Mouse (Mus musculus): Measurements from ENCODE around the gene Hacd2. TPM values are rescaled to one million over a fixed set of nuclear protein-coding genes. Genes with fewer than 3 reads are reported as not detected.

The Hacd2 gene
- polyA plus RNA-seq, 1 experiment from 2014 or later = 25.2 TPM

DNA sequence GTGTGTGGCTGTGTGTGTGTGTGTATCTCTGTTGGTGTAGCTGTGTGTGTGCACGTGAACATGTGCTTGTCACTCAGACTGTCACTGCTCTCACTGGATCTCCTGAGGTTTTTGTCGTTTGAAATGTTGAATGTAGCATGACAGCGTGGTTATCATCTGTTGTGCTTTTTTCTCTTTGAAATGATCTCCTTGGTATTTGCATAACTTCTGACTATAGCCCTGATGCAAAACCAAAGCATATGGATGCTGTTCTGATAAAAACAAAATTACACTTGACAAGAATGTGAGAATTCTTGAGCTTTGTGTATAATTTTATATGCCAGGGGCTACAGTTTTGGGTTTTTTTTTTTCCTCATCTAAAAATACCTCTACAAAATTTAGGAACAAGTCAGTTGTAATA is 23.2 kb upstream of the Hacd2 start:
- H3K4me3 ChIP-seq (ENCODE audit: low read depth, low read length) = no peak overlapping the region
- no peaks in the 10 kb centered on the region for H3K27me3 ChIP-seq (ENCODE audit: control insufficient read depth, insufficient read depth, low read length)
- no peaks in the 10 kb centered on the region for H3K36me3 ChIP-seq (replicated peaks; ENCODE audit: control insufficient read depth, insufficient read depth, low read depth, low read length)
- H3K4me1 ChIP-seq (ENCODE audit: control insufficient read depth, insufficient read depth, low read length) = no peaks in the 10 kb centered on the region; the same call in 1 of the 2 replicates
- DNase-seq (ENCODE audit: low spot score) (no peak), ATAC-seq (replicated peaks; ENCODE audit: insufficient number of reproducible peaks, low FRiP score, low TSS enrichment, low read depth) (no peak)
- H3K4me2 ChIP-seq (ENCODE audit: low read depth, low read length) = no peak overlapping the region
- H3K9ac ChIP-seq (replicated peaks; ENCODE audit: low read length) = no peak overlapping the region
- no peak overlapping the region for H3K27ac ChIP-seq (replicated peaks; ENCODE audit: low read depth, low read length)
- WGBS = 81% methylated on average over 3 of the region's 3 CpGs
- H3K9me3 ChIP-seq (replicated peaks; ENCODE audit: control insufficient read depth, low read length) = no peaks in the 10 kb centered on the region

DNA sequence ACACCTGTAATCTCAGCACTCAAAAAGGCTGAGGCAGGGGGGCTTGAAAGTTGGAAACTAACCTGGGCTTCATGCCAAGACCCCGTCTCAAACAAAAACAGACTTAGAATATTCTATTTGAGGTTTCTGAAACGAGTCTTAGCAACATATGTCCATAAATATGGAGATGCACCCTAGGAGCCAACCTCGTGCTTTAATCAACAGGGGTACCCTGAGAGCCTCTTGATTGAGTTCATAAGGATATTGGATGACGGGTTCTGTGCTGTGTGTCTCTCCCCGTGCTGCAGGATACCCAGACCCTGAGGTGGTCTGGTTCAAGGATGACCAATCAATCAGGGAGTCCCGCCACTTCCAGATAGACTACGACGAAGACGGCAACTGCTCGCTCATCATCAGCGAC is 22.2 kb upstream of the Hacd2 start:
- ATAC-seq (replicated peaks; ENCODE audit: insufficient number of reproducible peaks, low FRiP score, low TSS enrichment, low read depth) = no peak
- Histone ChIP-seq H3K36me3 (replicated peaks; ENCODE audit: control insufficient read depth, insufficient read depth, low read depth, low read length) (no peaks in the 10 kb centered on the region), H3K27ac (replicated peaks; ENCODE audit: low read depth, low read length) (no peak overlapping the region), H3K9ac (replicated peaks; ENCODE audit: low read length) (no peak overlapping the region), H3K4me3 (ENCODE audit: low read depth, low read length) (no peak overlapping the region), H3K4me2 (ENCODE audit: low read depth, low read length) (no peak overlapping the region), H3K9me3 (replicated peaks; ENCODE audit: control insufficient read depth, low read length) (no peaks in the 10 kb centered on the region), H3K27me3 (ENCODE audit: control insufficient read depth, insufficient read depth, low read length) (no peaks in the 10 kb centered on the region), H3K4me1 (ENCODE audit: control insufficient read depth, insufficient read depth, low read length) (no peaks in the 10 kb centered on the region; the same call in 1 of the 2 replicates)
- DNase-seq (ENCODE audit: low spot score) = no peak
- WGBS = 42% methylated on average over 11 of the region's 11 CpGs

GRCm38 (mm10) chr16:35000923-35001560 is 21.2 kb upstream of the Hacd2 start:
- H3K9me3 ChIP-seq (replicated peaks; ENCODE audit: control insufficient read depth, low read length) = no peaks in the 10 kb centered on the region
- no peaks in the 10 kb centered on the region for H3K36me3 ChIP-seq (replicated peaks; ENCODE audit: control insufficient read depth, insufficient read depth, low read depth, low read length)
- no peak overlapping the region for H3K9ac ChIP-seq (replicated peaks; ENCODE audit: low read length)
- H3K4me1 ChIP-seq (ENCODE audit: control insufficient read depth, insufficient read depth, low read length) = no peaks in the 10 kb centered on the region; the same call in 1 of the 2 replicates
- H3K27me3 ChIP-seq (ENCODE audit: control insufficient read depth, insufficient read depth, low read length) = no peaks in the 10 kb centered on the region
- DNase-seq (ENCODE audit: low spot score) = peak; percentile 33
- WGBS = 11% methylated on average over 10 of the region's 10 CpGs
- ATAC-seq (replicated peaks; ENCODE audit: insufficient number of reproducible peaks, low FRiP score, low TSS enrichment, low read depth) = no peak
- H3K27ac ChIP-seq (replicated peaks; ENCODE audit: low read depth, low read length) = no peak overlapping the region
- H3K4me3 ChIP-seq (ENCODE audit: low read depth, low read length) = no peak overlapping the region
- peak overlapping the region; percentile 25 for H3K4me2 ChIP-seq (ENCODE audit: low read depth, low read length)

GRCm38 (mm10) chr16:35004356-35004755 is 17.9 kb upstream of the Hacd2 start:
- WGBS = 70% methylated on average over 5 of the region's 5 CpGs
- DNase-seq (ENCODE audit: low spot score) (no peak), ATAC-seq (replicated peaks; ENCODE audit: insufficient number of reproducible peaks, low FRiP score, low TSS enrichment, low read depth) (no peak)
- no peaks in the 10 kb centered on the region; the same call in 1 of the 2 replicates for H3K4me1 ChIP-seq (ENCODE audit: control insufficient read depth, insufficient read depth, low read length)
- no peak overlapping the region for H3K9ac ChIP-seq (replicated peaks; ENCODE audit: low read length)
- H3K4me3 ChIP-seq (ENCODE audit: low read depth, low read length) = no peak overlapping the region
- no peaks in the 10 kb centered on the region for H3K9me3 ChIP-seq (replicated peaks; ENCODE audit: control insufficient read depth, low read length)
- H3K4me2 ChIP-seq (ENCODE audit: low read depth, low read length) = no peak overlapping the region
- H3K27ac ChIP-seq (replicated peaks; ENCODE audit: low read depth, low read length) = no peak overlapping the region
- H3K27me3 ChIP-seq (ENCODE audit: control insufficient read depth, insufficient read depth, low read length) = no peaks in the 10 kb centered on the region
- no peaks in the 10 kb centered on the region for H3K36me3 ChIP-seq (replicated peaks; ENCODE audit: control insufficient read depth, insufficient read depth, low read depth, low read length)

GRCm38 (mm10) chr16:35004756-35005155 is 17.5 kb upstream of the Hacd2 start:
- WGBS = 88% methylated on average over 2 of the region's 2 CpGs
- no peaks in the 10 kb centered on the region; the same call in 1 of the 2 replicates for H3K4me1 ChIP-seq (ENCODE audit: control insufficient read depth, insufficient read depth, low read length)
- ATAC-seq (replicated peaks; ENCODE audit: insufficient number of reproducible peaks, low FRiP score, low TSS enrichment, low read depth) (no peak), DNase-seq (ENCODE audit: low spot score) (no peak)
- H3K9ac ChIP-seq (replicated peaks; ENCODE audit: low read length) = no peak overlapping the region
- H3K4me2 ChIP-seq (ENCODE audit: low read depth, low read length) = no peak overlapping the region
- no peaks in the 10 kb centered on the region for H3K9me3 ChIP-seq (replicated peaks; ENCODE audit: control insufficient read depth, low read length)
- no peaks in the 10 kb centered on the region for H3K27me3 ChIP-seq (ENCODE audit: control insufficient read depth, insufficient read depth, low read length)
- no peak overlapping the region for H3K4me3 ChIP-seq (ENCODE audit: low read depth, low read length)
- no peak overlapping the region for H3K27ac ChIP-seq (replicated peaks; ENCODE audit: low read depth, low read length)
- H3K36me3 ChIP-seq (replicated peaks; ENCODE audit: control insufficient read depth, insufficient read depth, low read depth, low read length) = no peaks in the 10 kb centered on the region

GRCm38 (mm10) chr16:35006251-35006650 is 16.0 kb upstream of the Hacd2 start:
- no peak overlapping the region for H3K9ac ChIP-seq (replicated peaks; ENCODE audit: low read length)
- H3K36me3 ChIP-seq (replicated peaks; ENCODE audit: control insufficient read depth, insufficient read depth, low read depth, low read length) = no peaks in the 10 kb centered on the region
- ATAC-seq (replicated peaks; ENCODE audit: insufficient number of reproducible peaks, low FRiP score, low TSS enrichment, low read depth) = no peak
- no peak overlapping the region for H3K4me3 ChIP-seq (ENCODE audit: low read depth, low read length)
- H3K4me2 ChIP-seq (ENCODE audit: low read depth, low read length) = no peak overlapping the region
- H3K9me3 ChIP-seq (replicated peaks; ENCODE audit: control insufficient read depth, low read length) = no peaks in the 10 kb centered on the region
- no peaks in the 10 kb centered on the region; the same call in 1 of the 2 replicates for H3K4me1 ChIP-seq (ENCODE audit: control insufficient read depth, insufficient read depth, low read length)
- no peak overlapping the region for H3K27ac ChIP-seq (replicated peaks; ENCODE audit: low read depth, low read length)
- WGBS = 82% methylated on average over 5 of the region's 5 CpGs
- DNase-seq (ENCODE audit: low spot score) = no peak
- H3K27me3 ChIP-seq (ENCODE audit: control insufficient read depth, insufficient read depth, low read length) = no peaks in the 10 kb centered on the region

- 67% methylated on average over 1 of the region's 1 CpGs for WGBS
- DNase-seq (ENCODE audit: low spot score) (no peak), ATAC-seq (replicated peaks; ENCODE audit: insufficient number of reproducible peaks, low FRiP score, low TSS enrichment, low read depth) (no peak)
- no peak overlapping the region for H3K4me3 ChIP-seq (ENCODE audit: low read depth, low read length)
- no peaks in the 10 kb centered on the region for H3K9me3 ChIP-seq (replicated peaks; ENCODE audit: control insufficient read depth, low read length)
- H3K27me3 ChIP-seq (ENCODE audit: control insufficient read depth, insufficient read depth, low read length) = no peaks in the 10 kb centered on the region
- no peak overlapping the region for H3K4me2 ChIP-seq (ENCODE audit: low read depth, low read length)
- no peak overlapping the region for H3K9ac ChIP-seq (replicated peaks; ENCODE audit: low read length)
- H3K27ac ChIP-seq (replicated peaks; ENCODE audit: low read depth, low read length) = no peak overlapping the region
- no peaks in the 10 kb centered on the region for H3K36me3 ChIP-seq (replicated peaks; ENCODE audit: control insufficient read depth, insufficient read depth, low read depth, low read length)
- H3K4me1 ChIP-seq (ENCODE audit: control insufficient read depth, insufficient read depth, low read length) = no peaks in the 10 kb centered on the region
Observed at GRCm38 (mm10) chr16:35007361-35007760, 14.9 kb upstream of the Hacd2 start.

- H3K4me3 ChIP-seq (ENCODE audit: low read depth, low read length) = no peak overlapping the region
- no peaks in the 10 kb centered on the region for H3K27me3 ChIP-seq (ENCODE audit: control insufficient read depth, insufficient read depth, low read length)
- ATAC-seq (replicated peaks; ENCODE audit: insufficient number of reproducible peaks, low FRiP score, low TSS enrichment, low read depth) (no peak), DNase-seq (ENCODE audit: low spot score) (no peak)
- H3K36me3 ChIP-seq (replicated peaks; ENCODE audit: control insufficient read depth, insufficient read depth, low read depth, low read length) = no peaks in the 10 kb centered on the region
- H3K4me2 ChIP-seq (ENCODE audit: low read depth, low read length) = no peak overlapping the region
- no peak overlapping the region for H3K9ac ChIP-seq (replicated peaks; ENCODE audit: low read length)
- H3K4me1 ChIP-seq (ENCODE audit: control insufficient read depth, insufficient read depth, low read length) = no peaks in the 10 kb centered on the region
- H3K9me3 ChIP-seq (replicated peaks; ENCODE audit: control insufficient read depth, low read length) = no peaks in the 10 kb centered on the region
- H3K27ac ChIP-seq (replicated peaks; ENCODE audit: low read depth, low read length) = no peak overlapping the region
Observed at GRCm38 (mm10) chr16:35008447-35008846, 13.8 kb upstream of the Hacd2 start.
